Mouse (Mus musculus): ENCODE measurements around the gene Dact3. TPM values are rescaled to one million over a fixed set of nuclear protein-coding genes. Genes with fewer than 3 reads are reported as not detected.

Gene Dact3
- total RNA-seq, 2 experiments from 2014 or later: 2.0 TPM

- no peak for DNase-seq
- intact Hi-C loops (cut with DNase I): loop anchor here (5.0 kb wide), 1 partner anchor 131 kb away; the partner anchor contains the start of gene Hif3a
Measured at GRCm38 (mm10) chr7:16930850-16931249, 55.7 kb downstream of the Dact3 start.

DNA sequence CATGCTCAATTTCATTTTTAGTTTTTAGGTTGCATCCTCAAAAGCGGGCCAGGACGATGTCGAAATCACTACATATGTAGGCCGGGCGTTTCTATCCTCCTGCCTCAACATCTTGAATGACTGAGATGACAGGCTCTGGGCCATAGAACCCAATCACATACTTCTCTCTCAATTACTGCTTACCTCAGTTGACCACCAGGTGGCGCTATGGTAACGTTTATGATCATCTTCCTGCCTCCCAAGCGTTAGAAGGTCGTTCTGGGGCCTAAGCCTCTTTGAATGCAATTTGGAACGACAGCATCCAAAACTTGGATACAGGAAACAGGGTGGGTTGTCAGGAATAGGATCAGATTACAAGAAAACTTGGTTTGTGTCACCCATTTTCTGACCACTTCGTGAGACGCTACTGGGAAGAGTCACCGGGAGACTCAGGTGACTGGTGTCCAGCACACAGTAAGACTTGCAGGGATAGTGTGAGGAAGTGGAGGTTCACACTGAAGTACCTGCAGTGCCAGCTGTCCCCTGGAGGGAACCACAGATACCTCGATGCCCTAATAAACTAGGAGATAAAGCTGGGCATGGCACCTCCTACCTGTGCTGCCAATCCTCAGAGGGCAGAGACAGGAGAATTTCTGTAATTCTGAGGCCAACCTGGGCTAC lies 57.0 kb downstream of the Dact3 start:
- peak; percentile 48 to 73 for DNase-seq
- intact Hi-C loops (cut with DNase I): loop anchor here (1.0 to 5.0 kb wide), 2 partner anchors 67 to 130 kb away; partner anchors contain the start of gene Hif3a

- DNase-seq: no peak
Measured at GRCm38 (mm10) chr7:16932704-16933577, 57.8 kb downstream of the Dact3 start.

More at GRCm38 (mm10) chr7:16932704-16933577, 57.8 kb downstream of the Dact3 start:
- intact Hi-C loops (cut with DNase I): loop anchor here (1.0 to 5.0 kb wide), 3 partner anchors 17 to 129 kb away; partner anchors contain the start of gene Hif3a

Other genes with a start within 250 kb of the Dact3 start
- gene Ceacam15, start 199.6 kb upstream of the Dact3 start, total RNA-seq (2021): not detected
- gene Ceacam9, start 153.4 kb upstream of the Dact3 start, total RNA-seq (2021): not detected
- 10 to 100 TPM; 48.5 to 50.9 TPM for gene Ap2s1, start 136.9 kb upstream of the Dact3 start, total RNA-seq (2021)
- 10 to 100 TPM; 15.2 to 18.6 TPM for gene Slc1a5, start 94.0 kb upstream of the Dact3 start, total RNA-seq (2021)
- gene Strn4, start 59.4 kb upstream of the Dact3 start, total RNA-seq (2021): 10 to 100 TPM; 13.9 to 14.7 TPM
- gene Fkrp, start 58.6 kb upstream of the Dact3 start, total RNA-seq (2021): 10 to 100 TPM; 45.3 to 50.1 TPM
- gene Prkd2, start 32.4 kb upstream of the Dact3 start, total RNA-seq (2021): 1 to 10 TPM; 5.1 to 6.5 TPM
- gene Gng8, start 16.5 kb downstream of the Dact3 start, total RNA-seq (2021): under 1 TPM in 1 of 2 experiments, not detected in 1; 0.54 TPM
- gene Ptgir, start 31.2 kb downstream of the Dact3 start, total RNA-seq (2021): 1 to 10 TPM; 1.1 to 1.2 TPM
- 100 to 1,000 TPM; 297 to 327 TPM for gene Calm3, start 48.8 kb downstream of the Dact3 start, total RNA-seq (2021)
- gene Pnmal2, start 69.4 kb downstream of the Dact3 start, total RNA-seq (2021): 1 to 10 TPM; 1.5 to 2.2 TPM
- not detected for gene Pnmal1, start 84.4 kb downstream of the Dact3 start, total RNA-seq (2021)
- not detected for gene Gm42372, start 107.8 kb downstream of the Dact3 start, total RNA-seq (2021)
- 1 to 10 TPM; 1.6 to 2.1 TPM for gene Ccdc8, start 117.4 kb downstream of the Dact3 start, total RNA-seq (2021)
- 10 to 100 TPM; 62.4 to 62.7 TPM for gene Ppp5c, start 152.6 kb downstream of the Dact3 start, total RNA-seq (2021)
- gene Hif3a, start 187.1 kb downstream of the Dact3 start, total RNA-seq (2021): 1 to 10 TPM; 1.2 to 1.3 TPM
- gene Psg16, start 198.7 kb downstream of the Dact3 start, total RNA-seq (2021): under 1 TPM; 0.07 to 0.13 TPM

All from gastrocnemius, postnatal 36 days (tissue).